Mouse (Mus musculus): ENCODE results near the gene Akt1s1. TPM values are rescaled to one million over a fixed set of nuclear protein-coding genes. Genes with fewer than 3 reads are reported as not detected.
A peak's percentile ranks its signal among the peaks of the same experiment; 100 is the strongest.

Gene Akt1s1
- polyA plus RNA-seq, 2 experiments: 70.5 to 179 TPM

- no peak for TF ChIP-seq POLR2A (IDR thresholded peaks at IDR 0.05; ENCODE audit: borderline replicate concordance, extremely low read depth, insufficient read depth, insufficient read length)
- DNase-seq (ENCODE audit: low spot score) (no peak), ATAC-seq (ENCODE audit: low FRiP score, low read depth) (no peak)
- Histone ChIP-seq H3K4me3 (replicated peaks; ENCODE audit: low read length) (no peak overlapping the region), H3K9ac (ENCODE audit: low read depth, low read length, severe bottlenecking) (no peak overlapping the region), H3K27me3 (ENCODE audit: control insufficient read depth, insufficient read depth, low read length) (peaks cover 27% of the 10 kb centered on the region; the same call in 1 of the 2 replicates), H3K27ac (replicated peaks; ENCODE audit: low read depth, low read length) (no peak overlapping the region), H3K36me3 (ENCODE audit: control insufficient read depth, insufficient read depth, low read length) (peaks cover 70% of the 10 kb centered on the region), H3K9me3 (ENCODE audit: control insufficient read depth, low read length) (no peaks in the 10 kb centered on the region), H3K4me1 (ENCODE audit: control insufficient read depth, insufficient read depth, low read length) (peaks cover 7% of the 10 kb centered on the region; the same call in 1 of the 2 replicates), H3K4me2 (replicated peaks; ENCODE audit: low read depth, low read length, severe bottlenecking) (no peak overlapping the region)
- WGBS: 97% methylated on average over 8 of the region's 8 CpGs
These were observed 6.8 kb upstream of the Akt1s1 start for GRCm38 (mm10) chr7:44841825-44842463.

GRCm38 (mm10) chr7:44845006-44845405 is 3.8 kb upstream of the Akt1s1 start:
- no peak overlapping the region for H3K9ac ChIP-seq (ENCODE audit: low read depth, low read length, severe bottlenecking)
- H3K27me3 ChIP-seq (ENCODE audit: control insufficient read depth, insufficient read depth, low read length): peaks cover 13% of the 10 kb centered on the region; the same call in 1 of the 2 replicates
- DNase-seq (ENCODE audit: low spot score) (no peak), ATAC-seq (ENCODE audit: low FRiP score, low read depth) (no peak)
- H3K27ac ChIP-seq (replicated peaks; ENCODE audit: low read depth, low read length): no peak overlapping the region
- TF ChIP-seq POLR2A (IDR thresholded peaks at IDR 0.05; ENCODE audit: borderline replicate concordance, extremely low read depth, insufficient read depth, insufficient read length): no peak
- peaks cover 9% of the 10 kb centered on the region for H3K4me1 ChIP-seq (ENCODE audit: control insufficient read depth, insufficient read depth, low read length)
- 88% methylated on average over 10 of the region's 10 CpGs for WGBS
- H3K4me2 ChIP-seq (replicated peaks; ENCODE audit: low read depth, low read length, severe bottlenecking): no peak overlapping the region
- H3K4me3 ChIP-seq (replicated peaks; ENCODE audit: low read length): no peak overlapping the region
- H3K9me3 ChIP-seq (ENCODE audit: control insufficient read depth, low read length): no peaks in the 10 kb centered on the region
- H3K36me3 ChIP-seq (ENCODE audit: control insufficient read depth, insufficient read depth, low read length): peaks cover 69% of the 10 kb centered on the region

- Histone ChIP-seq H3K36me3 (ENCODE audit: control insufficient read depth, insufficient read depth, low read length) (peaks cover 58% of the 10 kb centered on the region), H3K4me3 (replicated peaks; ENCODE audit: low read length) (no peak overlapping the region), H3K27ac (replicated peaks; ENCODE audit: low read depth, low read length) (no peak overlapping the region), H3K27me3 (ENCODE audit: control insufficient read depth, insufficient read depth, low read length) (no peaks in the 10 kb centered on the region), H3K4me1 (ENCODE audit: control insufficient read depth, insufficient read depth, low read length) (peaks cover 12% of the 10 kb centered on the region), H3K4me2 (replicated peaks; ENCODE audit: low read depth, low read length, severe bottlenecking) (no peak overlapping the region), H3K9me3 (ENCODE audit: control insufficient read depth, low read length) (no peaks in the 10 kb centered on the region), H3K9ac (ENCODE audit: low read depth, low read length, severe bottlenecking) (no peak overlapping the region)
- DNase-seq (ENCODE audit: low spot score): no peak
- WGBS: 93% methylated on average over 7 of the region's 7 CpGs
- no peak for TF ChIP-seq POLR2A (IDR thresholded peaks at IDR 0.05; ENCODE audit: borderline replicate concordance, extremely low read depth, insufficient read depth, insufficient read length)
- ATAC-seq (ENCODE audit: low FRiP score, low read depth): no peak
These were observed 2.0 kb upstream of the Akt1s1 start for GRCm38 (mm10) chr7:44846804-44847203.

GRCm38 (mm10) chr7:44847772-44848171 is 1.0 kb upstream of the Akt1s1 start:
- no peaks in the 10 kb centered on the region for H3K27me3 ChIP-seq (ENCODE audit: control insufficient read depth, insufficient read depth, low read length)
- peak overlapping the region; percentile 87 for H3K4me3 ChIP-seq (replicated peaks; ENCODE audit: low read length)
- DNase-seq (ENCODE audit: low spot score) (no peak), ATAC-seq (ENCODE audit: low FRiP score, low read depth) (no peak)
- 82% methylated on average over 5 of the region's 5 CpGs for whole genome bisulfite sequencing
- H3K9me3 ChIP-seq (ENCODE audit: control insufficient read depth, low read length): no peaks in the 10 kb centered on the region
- H3K4me1 ChIP-seq (ENCODE audit: control insufficient read depth, insufficient read depth, low read length): peaks cover 12% of the 10 kb centered on the region
- H3K9ac ChIP-seq (ENCODE audit: low read depth, low read length, severe bottlenecking): peak overlapping the region; percentile 41
- peaks cover 54% of the 10 kb centered on the region for H3K36me3 ChIP-seq (ENCODE audit: control insufficient read depth, insufficient read depth, low read length)
- no peak for TF ChIP-seq POLR2A (IDR thresholded peaks at IDR 0.05; ENCODE audit: borderline replicate concordance, extremely low read depth, insufficient read depth, insufficient read length)
- H3K27ac ChIP-seq (replicated peaks; ENCODE audit: low read depth, low read length): no peak overlapping the region
- H3K4me2 ChIP-seq (replicated peaks; ENCODE audit: low read depth, low read length, severe bottlenecking): peak overlapping the region; percentile 82

- no peaks in the 10 kb centered on the region for H3K9me3 ChIP-seq (ENCODE audit: control insufficient read depth, low read length)
- peak overlapping the region; percentile 87 for H3K4me3 ChIP-seq (replicated peaks; ENCODE audit: low read length)
- peak; percentile 97 for DNase-seq (ENCODE audit: low spot score)
- H3K4me1 ChIP-seq (ENCODE audit: control insufficient read depth, insufficient read depth, low read length): peaks cover 19% of the 10 kb centered on the region
- 0% methylated on average over 41 of the region's 41 CpGs for WGBS
- 0 out of 2 replicates have a peak, but pooled peaks have one; percentile 25 for TF ChIP-seq POLR2A (IDR thresholded peaks at IDR 0.05; ENCODE audit: borderline replicate concordance, extremely low read depth, insufficient read depth, insufficient read length)
- H3K27me3 ChIP-seq (ENCODE audit: control insufficient read depth, insufficient read depth, low read length): no peaks in the 10 kb centered on the region
- ATAC-seq (ENCODE audit: low FRiP score, low read depth): peak; percentile 81
- peak overlapping the region; percentile 99 for H3K27ac ChIP-seq (replicated peaks; ENCODE audit: low read depth, low read length)
- H3K9ac ChIP-seq (ENCODE audit: low read depth, low read length, severe bottlenecking): peak overlapping the region; percentile 76
- peak overlapping the region; percentile 82 for H3K4me2 ChIP-seq (replicated peaks; ENCODE audit: low read depth, low read length, severe bottlenecking)
- H3K36me3 ChIP-seq (ENCODE audit: control insufficient read depth, insufficient read depth, low read length): peaks cover 41% of the 10 kb centered on the region
These were observed 773 bp downstream of the Akt1s1 start for GRCm38 (mm10) chr7:44849416-44850111.

Measured in limb, embryonic 14.5 days (tissue).